Mouse (Mus musculus) megakaryocyte, embryonic 14.5 days (primary cell): Measurements from ENCODE around the gene Stk24.

Experiments used
- FLI1 ChIP-seq: IDR thresholded peaks from 2 replicates; pipeline ENCODE4 v1.6.1; 2012; ENCODE audit warnings: low read length, inconsistent platforms, mixed read lengths
- GATA1 ChIP-seq: IDR thresholded peaks from 3 replicates; pipeline ENCODE4 v1.6.1; 2012; ENCODE audit warnings: mixed read lengths, low read length, inconsistent platforms, borderline replicate concordance

- TF ChIP-seq GATA1 (no peak), FLI1 (no peak)
These were observed 82.7 kb downstream of the Stk24 start for GRCm38 (mm10) chr14:121297103-121297502.
